Mouse (Mus musculus) brain, embryonic 14.5 days (tissue): Measurements from ENCODE around the gene Efcc1.

Source experiments
- CTCF ChIP-seq: fragments of 200-500 bp; IDR thresholded peaks from 2 replicates; pipeline ENCODE4 v1.5.1; 2012; ENCODE audit warnings: inconsistent platforms, mild to moderate bottlenecking, moderate library complexity, borderline replicate concordance; ENCODE audit not compliant: insufficient read depth, insufficient read length; ENCODE audit errors: extremely low read depth
- POLR2A ChIP-seq: fragments of 200-500 bp; IDR thresholded peaks from 2 replicates; pipeline ENCODE4 v1.6.1; 2012; ENCODE audit warnings: mild to moderate bottlenecking, inconsistent platforms, borderline replicate concordance; ENCODE audit not compliant: poor library complexity, insufficient read depth, insufficient read length, severe bottlenecking; ENCODE audit errors: extremely low read depth

- no peak for TF ChIP-seq CTCF
- no peak for TF ChIP-seq POLR2A
Measured at GRCm38 (mm10) chr6:87732151-87733011, 1.7 kb downstream of the Efcc1 start.
